Mouse (Mus musculus) brown adipose tissue, adult 24 weeks (tissue): ENCODE results near the gene Hes5. TPM values are rescaled to one million over a fixed set of nuclear protein-coding genes. Genes with fewer than 3 reads are reported as not detected.

Source experiments
- H3K27ac ChIP-seq: fragments of 200-500 bp; replicated peaks from 2 replicates; pipeline ENCODE4 v1.5.1; 2012; ENCODE audit warnings: low read depth, mild to moderate bottlenecking, low read length
- H3K4me1 ChIP-seq: fragments of 200-500 bp; 2 replicates; pipeline ENCODE4 v1.6.1; 2012; ENCODE audit warnings: low read length, mixed read lengths; ENCODE audit not compliant: control insufficient read depth, insufficient read depth, insufficient read length
- H3K4me3 ChIP-seq: fragments of 200-500 bp; 2 replicates; pipeline ENCODE4 v1.5.1; 2012; ENCODE audit warnings: low read depth, mild to moderate bottlenecking, low read length, moderate library complexity; ENCODE audit not compliant: insufficient read depth
- polyA plus RNA-seq: library from polyadenylated mRNA; stranded (reverse); fragments of >200 nt; gene quantifications from 2 replicates; pipeline ENCODE4 v1.2.4, GENCODE M21; 2012; ENCODE audit not compliant: missing spikeins, insufficient read depth, insufficient read length

The Hes5 gene
- polyA plus RNA-seq, 1 experiment: not detected

DNA sequence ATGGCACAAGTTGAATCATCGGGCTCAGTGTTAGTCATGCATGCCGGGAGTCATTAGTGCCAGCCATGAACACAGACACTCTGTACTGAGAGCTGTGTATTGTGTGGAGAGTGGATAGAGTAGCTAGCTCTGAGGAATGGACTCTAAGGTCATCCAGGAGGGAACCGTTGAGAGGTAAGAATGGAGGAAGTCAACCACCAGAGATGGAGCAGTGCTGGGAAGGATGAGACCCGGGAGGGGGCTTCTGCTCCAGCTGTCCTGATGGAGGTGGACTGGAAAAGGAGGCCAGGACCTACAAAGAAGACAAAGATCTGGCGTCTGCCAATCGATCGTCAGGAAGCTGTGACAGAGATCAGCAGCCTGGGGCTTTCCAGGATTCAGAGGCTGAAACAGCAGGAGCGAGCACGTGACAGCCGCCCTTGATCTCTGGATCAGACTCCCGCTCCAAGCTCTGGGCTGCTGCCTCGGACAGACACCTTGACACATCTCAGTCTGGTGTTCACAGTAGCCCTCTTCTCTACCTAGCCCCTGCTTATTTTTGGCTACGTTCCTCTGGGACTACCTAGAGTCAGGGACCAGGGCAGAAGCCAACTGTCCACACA is 27.3 kb upstream of the Hes5 start:
- H3K27ac ChIP-seq: no peak overlapping the region
- H3K4me1 ChIP-seq: peaks cover 24% of the 10 kb centered on the region
- H3K4me3 ChIP-seq: no peak overlapping the region

DNA sequence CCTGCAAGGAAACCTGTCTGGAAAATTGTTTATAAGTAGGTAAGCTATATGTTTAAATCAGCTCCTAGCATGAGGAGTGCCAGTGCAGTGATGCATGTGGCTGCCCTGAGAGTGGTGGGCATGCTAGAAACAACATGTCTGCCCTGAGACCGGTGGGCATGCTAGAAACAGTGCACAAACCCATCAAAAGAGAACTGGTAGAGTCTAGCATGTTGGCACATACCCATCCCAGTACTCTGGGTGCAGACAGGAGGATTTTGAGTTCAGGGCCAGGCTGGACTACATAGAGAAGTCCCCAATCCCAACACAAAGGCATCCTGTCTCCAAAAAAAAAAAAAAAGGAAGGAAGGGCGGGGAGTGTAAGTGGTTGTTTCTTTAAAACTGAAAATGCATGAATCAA is 25.9 kb upstream of the Hes5 start:
- Histone ChIP-seq H3K4me1 (peaks cover 14% of the 10 kb centered on the region), H3K27ac (0 out of 2 replicates have a peak overlapping the region, but pooled peaks have one; percentile 34), H3K4me3 (no peak overlapping the region)

DNA sequence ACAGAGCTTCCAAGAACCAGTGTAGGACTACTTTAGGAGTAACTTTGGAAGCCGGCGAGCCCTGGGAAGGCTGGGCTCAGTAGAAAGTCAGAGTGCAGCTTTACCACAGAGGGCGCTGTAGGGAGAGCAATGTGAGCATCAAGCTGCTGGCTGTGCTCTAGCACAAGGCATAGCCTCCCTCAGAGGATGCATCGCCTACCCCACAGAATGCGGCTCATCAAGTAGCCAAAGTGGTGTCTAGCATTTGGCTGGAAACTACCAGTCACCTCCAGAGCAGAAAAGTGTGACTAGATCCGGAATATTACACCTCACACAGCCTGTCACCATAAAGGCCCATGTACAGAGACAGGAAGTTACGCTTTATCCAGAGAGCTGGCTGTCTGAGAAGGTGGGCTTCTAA is 24.9 kb upstream of the Hes5 start:
- H3K27ac ChIP-seq: peak overlapping the region; percentile 50; the same call in 1 of the 2 replicates
- no peak overlapping the region for H3K4me3 ChIP-seq
- peaks cover 14% of the 10 kb centered on the region for H3K4me1 ChIP-seq

DNA sequence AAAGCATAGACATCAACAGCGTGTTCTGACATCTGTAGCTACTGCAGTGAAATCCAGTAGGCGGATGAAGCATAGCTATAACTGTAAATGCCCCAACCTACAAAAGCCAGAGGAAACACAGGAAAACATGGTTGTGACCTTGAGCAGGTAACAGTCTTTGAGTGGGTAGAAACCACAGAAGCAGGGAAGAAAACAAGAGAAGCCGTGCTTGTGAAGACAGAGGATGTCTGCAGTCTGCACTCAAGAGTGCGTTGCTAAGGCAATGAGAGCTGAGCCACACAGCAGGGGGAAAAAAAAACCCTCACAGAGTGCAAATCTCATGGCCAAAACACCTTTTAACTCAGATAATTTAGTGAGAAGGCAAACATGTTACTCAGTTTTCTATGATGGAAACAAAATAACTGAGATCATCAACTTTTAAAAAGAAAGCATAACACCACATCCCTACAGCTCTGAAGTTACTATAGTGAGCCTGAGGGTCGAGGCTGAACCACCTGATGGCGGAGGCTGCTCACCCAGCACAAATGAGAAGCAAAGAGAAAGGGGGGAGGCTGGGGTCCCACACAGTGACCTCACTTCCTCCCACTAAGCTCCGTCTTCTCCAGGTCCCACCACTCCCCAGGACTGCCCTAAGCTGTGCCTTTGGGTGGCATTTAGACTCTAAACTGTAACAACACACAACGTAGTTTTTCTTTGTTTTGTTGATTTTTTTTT is 24.0 kb upstream of the Hes5 start:
- H3K4me3 ChIP-seq: no peak overlapping the region
- H3K27ac ChIP-seq: no peak overlapping the region
- peaks cover 14% of the 10 kb centered on the region for H3K4me1 ChIP-seq

DNA sequence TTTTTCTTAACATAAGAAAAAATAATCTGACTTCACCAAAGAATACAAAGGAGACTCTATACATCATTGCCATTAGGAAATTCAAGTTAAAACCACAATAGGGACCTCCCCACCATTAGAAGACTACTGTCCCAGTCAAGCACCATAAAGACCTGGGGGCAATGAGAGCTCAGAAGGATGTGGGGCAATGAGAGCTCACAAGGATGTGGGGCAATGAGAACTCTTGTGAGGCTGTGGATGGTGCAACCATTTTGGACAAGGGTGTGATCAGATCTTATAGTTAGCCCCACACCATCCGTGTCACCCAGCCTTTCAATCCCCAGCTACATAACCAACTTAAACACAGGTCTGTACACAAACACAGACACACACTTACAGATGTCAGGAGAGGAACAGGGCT is 23.0 kb upstream of the Hes5 start:
- Histone ChIP-seq H3K27ac (no peak overlapping the region), H3K4me3 (no peak overlapping the region), H3K4me1 (peaks cover 14% of the 10 kb centered on the region)

DNA sequence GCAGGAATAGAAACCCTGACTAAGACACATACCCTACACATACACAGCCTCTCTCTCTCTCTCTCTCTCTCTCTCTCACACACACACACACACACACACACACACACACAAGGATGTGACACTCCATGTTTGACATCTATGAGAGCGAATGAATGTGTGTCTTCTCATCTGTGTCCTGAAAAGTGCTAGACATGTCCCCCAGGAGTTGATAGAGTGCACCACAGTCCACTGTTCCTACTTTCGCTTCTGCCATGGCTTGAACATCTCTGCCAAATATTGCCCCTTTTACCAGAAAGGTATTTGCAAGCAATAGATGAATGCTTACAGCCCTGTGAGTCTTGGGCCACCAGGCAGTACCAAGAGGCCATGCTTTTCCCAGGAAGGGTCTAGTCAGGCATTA is 20.6 kb upstream of the Hes5 start:
- H3K27ac ChIP-seq: no peak overlapping the region
- H3K4me3 ChIP-seq: no peak overlapping the region
- H3K4me1 ChIP-seq: peaks cover 3% of the 10 kb centered on the region; the same call in 1 of the 2 replicates

DNA sequence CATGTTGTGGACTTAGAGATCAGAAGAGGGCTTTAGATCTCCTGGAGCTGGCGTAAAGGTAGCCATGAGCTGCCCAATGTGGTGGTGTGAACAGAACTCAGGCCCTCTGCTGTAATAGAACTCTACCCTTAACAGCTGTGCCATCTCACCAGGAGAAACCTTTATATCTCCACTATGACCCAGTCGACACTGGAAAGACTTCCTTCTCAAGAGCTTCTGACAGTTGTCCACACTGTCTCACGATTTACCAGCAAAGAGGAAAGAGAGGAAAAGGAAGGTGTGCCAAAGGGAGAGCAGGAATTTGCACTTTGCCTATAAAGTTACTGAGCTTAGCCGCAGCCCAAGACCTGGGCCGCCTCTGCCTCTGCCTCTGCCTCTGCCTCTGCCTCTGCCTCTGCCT is 18.9 kb upstream of the Hes5 start:
- no peak overlapping the region for H3K27ac ChIP-seq
- H3K4me1 ChIP-seq: no peaks in the 10 kb centered on the region
- no peak overlapping the region for H3K4me3 ChIP-seq

DNA sequence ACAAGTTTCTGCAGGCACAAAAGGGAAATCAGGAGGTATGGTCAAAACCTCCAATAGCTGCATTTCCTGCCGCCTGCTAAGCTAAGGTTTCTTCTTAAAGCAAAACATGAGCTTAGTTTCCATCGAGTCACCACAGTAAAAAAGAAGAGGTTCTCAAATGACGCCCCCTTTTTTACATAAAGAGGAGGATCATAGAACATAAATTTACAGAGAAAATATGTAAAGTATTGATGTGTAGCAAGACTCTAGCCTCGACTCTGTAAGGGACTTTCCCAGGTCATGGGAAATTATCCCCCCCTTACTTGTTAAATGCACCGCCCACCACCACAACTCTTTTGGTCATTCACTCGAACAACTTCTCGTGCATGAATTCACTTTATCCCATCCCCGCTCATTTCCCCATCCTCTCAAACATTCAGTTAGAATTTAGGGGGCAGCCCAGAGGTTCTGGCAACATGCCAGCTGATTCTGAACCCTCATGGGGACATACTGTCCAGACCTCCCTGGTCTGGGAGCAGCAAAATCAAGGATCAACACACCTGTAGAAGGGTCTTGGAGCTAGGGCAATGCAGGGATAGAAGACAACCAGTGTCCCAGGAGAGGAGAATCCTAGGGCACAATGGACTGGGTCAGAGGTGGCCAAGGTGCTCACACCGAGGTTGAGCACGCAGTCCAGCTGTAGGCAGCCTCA is 17.9 kb upstream of the Hes5 start:
- Histone ChIP-seq H3K4me3 (no peak overlapping the region), H3K27ac (no peak overlapping the region), H3K4me1 (no peaks in the 10 kb centered on the region)

DNA sequence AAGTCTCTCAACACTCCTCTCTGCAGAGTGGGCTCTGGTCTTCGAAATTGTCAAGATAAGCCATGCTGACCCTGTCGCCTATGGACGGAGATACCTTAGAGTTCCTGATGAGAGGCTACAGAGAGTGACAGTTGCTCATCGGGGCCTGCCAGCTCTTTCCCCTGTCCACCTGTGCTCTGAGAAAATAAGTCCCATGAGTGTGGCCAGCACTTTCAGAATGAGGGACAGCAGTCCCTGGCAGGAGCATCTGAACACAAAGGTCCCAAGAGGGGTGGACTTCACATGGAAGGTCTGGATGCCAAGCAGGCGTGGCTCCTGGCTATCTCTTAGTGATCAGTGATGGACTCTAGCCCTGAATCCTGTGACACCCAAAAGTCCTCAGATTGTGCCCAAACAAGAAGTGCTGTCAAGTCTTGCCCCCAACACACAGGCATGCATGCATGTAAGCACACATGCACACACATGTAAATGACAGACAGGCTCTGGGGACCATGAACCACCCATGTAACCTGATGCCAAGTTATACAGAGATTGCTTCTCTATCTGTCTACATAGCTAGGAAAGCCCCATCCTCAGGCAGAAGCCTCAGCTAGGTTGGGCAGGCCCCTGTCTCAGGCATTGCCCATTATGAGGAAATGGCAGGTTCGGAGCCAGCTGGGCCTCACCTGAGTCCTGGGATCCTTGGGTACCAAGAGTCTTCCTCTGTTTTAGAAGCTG is 17.2 kb upstream of the Hes5 start:
- H3K27ac ChIP-seq: no peak overlapping the region
- H3K4me1 ChIP-seq: no peaks in the 10 kb centered on the region
- H3K4me3 ChIP-seq: no peak overlapping the region

DNA sequence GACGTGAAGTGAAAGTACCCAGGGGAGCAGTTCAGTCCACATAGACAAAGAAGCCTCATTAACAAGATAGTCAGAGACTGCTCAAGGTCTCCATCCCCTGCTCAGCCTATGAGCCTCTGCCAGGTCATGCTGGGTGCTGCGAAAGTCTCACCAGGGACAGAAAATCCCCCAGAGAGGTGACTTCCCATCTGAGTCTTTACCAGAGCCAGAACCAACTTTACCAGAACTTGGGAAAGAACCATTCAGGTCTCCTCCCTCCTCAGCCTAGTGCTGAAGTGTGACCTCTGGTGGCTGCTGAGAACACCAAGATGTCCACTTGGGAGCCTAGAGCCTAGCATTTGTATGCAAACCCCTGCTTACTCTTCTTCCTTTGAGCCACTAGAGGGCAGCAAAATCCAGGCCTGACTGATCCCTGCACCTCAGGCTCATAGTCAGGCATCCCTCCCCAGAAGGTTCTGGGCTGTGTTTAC is 16.6 kb upstream of the Hes5 start:
- Histone ChIP-seq H3K4me3 (no peak overlapping the region), H3K4me1 (no peaks in the 10 kb centered on the region), H3K27ac (no peak overlapping the region)

DNA sequence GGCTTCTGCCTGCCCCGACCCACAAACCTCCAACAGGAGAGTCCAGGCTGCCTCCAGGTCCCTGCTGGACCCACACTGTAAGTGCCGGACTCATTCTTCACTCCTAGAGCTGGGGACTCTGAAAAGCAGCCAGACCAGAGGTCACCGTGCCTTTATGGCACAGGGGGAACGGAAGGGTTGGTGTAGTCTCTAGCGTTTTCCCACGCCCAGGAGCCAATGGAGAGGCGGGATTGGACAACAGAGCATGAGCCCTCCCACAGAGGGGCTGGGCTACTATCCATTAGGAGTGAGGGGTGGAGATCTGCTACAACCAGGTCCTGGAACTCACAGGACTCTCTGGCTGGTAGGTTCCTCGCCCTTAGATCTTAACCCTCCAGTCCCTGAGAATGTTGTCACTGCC is 14.4 kb upstream of the Hes5 start:
- Histone ChIP-seq H3K4me3 (peak overlapping the region; percentile 35), H3K27ac (0 out of 2 replicates have a peak overlapping the region, but pooled peaks have one; percentile 14), H3K4me1 (no peaks in the 10 kb centered on the region)

DNA sequence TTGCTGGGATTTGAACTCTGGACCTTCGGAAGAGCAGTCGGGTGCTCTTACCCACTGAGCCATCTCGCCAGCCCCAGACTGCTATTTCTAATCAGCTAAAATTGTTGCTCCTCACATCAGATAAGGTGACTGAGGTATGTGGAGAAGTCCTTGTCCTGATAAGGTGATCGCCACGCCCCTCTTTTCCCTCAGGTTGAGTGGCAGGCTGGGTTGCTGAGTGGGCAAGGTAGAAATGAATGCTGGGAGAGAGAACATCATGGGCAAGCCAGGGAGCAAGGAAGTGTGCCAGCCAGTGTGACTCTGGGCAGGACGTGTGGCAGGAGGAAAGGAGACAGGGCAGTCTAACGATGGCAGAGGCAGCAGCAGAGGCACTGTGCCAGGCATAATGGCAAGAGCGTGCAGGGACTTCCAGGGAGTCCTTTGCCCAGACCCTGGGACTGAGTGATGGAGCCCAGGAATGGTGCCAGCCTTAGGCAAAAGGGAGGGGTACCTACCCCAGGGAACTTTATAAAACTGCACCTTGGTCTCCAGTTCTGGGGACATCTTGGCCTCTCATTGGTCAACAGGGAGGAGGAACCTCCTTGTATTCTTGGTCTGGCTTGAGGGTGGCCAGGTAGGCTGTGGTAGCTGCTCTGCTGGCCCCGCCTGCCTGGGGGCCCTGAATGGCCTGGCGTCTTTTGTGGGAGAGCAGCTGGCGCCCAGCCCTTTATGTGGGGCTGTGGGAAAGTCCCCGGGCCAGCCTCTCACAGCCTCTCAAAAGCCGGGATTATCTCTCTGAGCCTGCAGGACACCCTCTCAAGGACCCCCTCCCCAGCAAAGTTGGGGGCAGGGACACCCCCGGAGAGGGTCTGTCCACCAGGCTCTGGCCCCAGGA is 12.4 kb upstream of the Hes5 start:
- H3K4me3 ChIP-seq: no peak overlapping the region
- no peak overlapping the region for H3K27ac ChIP-seq
- H3K4me1 ChIP-seq: no peaks in the 10 kb centered on the region

DNA sequence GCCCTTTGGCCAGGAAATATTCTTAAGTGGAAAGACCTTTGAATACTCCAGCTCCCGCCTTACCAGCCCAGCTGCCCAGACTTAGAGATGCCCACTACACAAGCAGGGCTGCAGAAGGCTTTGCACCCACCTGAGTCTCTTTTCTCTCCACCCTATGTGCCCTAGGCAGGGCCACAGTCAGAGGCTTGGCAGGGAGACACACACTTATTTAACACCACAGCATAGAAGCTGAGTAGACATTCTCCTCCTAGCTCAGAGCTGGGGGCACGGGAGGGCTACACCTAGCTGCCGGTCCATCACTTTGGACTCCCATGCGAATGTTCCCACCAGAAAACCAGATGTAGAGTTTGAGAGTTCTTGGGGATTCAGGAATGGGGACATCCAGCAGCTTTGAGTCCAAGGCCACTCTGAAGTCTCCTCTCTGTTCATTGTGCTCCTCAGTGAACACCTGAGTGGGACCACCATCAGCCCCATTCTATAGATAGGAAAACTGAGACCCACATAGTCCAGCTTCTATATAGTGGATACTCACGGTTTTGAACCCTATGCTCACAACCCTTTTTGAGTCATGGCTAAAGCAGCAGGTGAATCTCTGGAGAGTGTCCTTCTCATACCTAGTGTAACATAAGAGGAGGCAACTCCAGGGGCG is 11.7 kb upstream of the Hes5 start:
- Histone ChIP-seq H3K27ac (no peak overlapping the region), H3K4me3 (no peak overlapping the region), H3K4me1 (no peaks in the 10 kb centered on the region)

DNA sequence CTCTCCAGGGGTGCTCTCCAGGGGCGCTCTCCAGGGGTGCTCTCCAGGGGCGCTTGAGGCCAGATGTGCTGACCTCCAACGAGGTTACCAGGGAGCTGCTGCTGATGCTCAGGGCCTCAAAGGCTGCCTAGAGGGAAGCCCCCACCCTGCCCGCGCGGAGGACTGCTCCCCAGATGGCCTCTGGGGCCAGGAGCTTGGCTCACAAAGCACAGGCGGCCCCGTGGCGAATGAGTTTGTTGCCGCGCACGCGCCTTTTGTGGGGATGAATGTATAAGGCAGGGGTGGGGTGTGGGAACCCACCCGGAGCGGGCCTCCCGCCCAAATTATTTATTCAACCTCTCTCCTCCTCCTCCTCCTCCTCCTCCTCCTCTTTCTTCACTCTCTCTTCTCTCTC is 11.1 kb upstream of the Hes5 start:
- H3K27ac ChIP-seq: no peak overlapping the region
- no peaks in the 10 kb centered on the region for H3K4me1 ChIP-seq
- H3K4me3 ChIP-seq: no peak overlapping the region
